ENCODE assay signal across 13 mouse cellular contexts in the genomic region with DNA sequence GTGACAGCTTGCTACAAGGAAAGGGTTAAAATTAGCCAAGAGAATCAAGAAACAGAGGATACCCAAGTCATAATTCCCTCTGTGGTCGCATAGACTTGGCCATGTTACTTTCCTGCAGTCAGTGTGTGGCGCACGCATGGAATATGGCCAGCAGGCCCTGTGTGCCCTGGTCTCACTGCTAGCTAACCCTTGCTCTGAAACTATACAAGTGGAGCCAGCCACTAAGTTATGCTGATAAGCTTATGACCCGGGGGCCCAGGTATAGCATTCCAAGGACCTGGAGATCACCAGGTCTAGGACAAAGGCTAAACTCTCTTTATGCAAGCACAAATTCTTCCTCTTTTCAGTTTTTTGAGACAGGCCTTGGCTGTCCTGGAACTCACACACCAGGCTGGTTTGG.
"Had no signal": no experiment of that assay in that cellular context is flagged by ENCODE, and none has a peak within 500 bp of the region (broad histone marks: within the 10 kb centered on the region; RNA-seq: fewer than 3 reads in every experiment).

No protein-coding gene starts in this region.

- H3K4me1 ChIP-seq: midbrain, embryonic 12.5 days; midbrain, embryonic 15.5 days; neural tube, embryonic 12.5 days had no signal

- H3K27ac ChIP-seq: midbrain, embryonic 12.5 days; midbrain, embryonic 15.5 days; neural tube, embryonic 12.5 days had no signal

- H3K27me3 ChIP-seq: midbrain, embryonic 12.5 days; midbrain, embryonic 15.5 days; neural tube, embryonic 12.5 days had no signal

- H3K9ac ChIP-seq: lung, embryonic 14.5 days; midbrain, embryonic 12.5 days; midbrain, embryonic 15.5 days; neural tube, embryonic 12.5 days had no signal

- H3K9me3 ChIP-seq: midbrain, embryonic 12.5 days; midbrain, embryonic 15.5 days; neural tube, embryonic 12.5 days had no signal

- H3K4me3 ChIP-seq: midbrain, embryonic 12.5 days; midbrain, embryonic 15.5 days; neural tube, embryonic 12.5 days had no signal

- H3K4me2 ChIP-seq: lung, embryonic 14.5 days; midbrain, embryonic 12.5 days; midbrain, embryonic 15.5 days; neural tube, embryonic 12.5 days had no signal

- ATAC-seq: midbrain, embryonic 15.5 days had no signal

- DNase-seq: lung, adult 18-20 months; lung, embryonic 14.5 days; lung, postnatal 10 days; lung, postnatal 4 days; right cerebral cortex, postnatal 25 days; right cerebral cortex, postnatal 4 days; spleen, adult 18-20 months; thymus, adult 18-20 months; thymus, postnatal 14 days; thymus, postnatal 36 days had no signal
